ENCODE assay signal across 8 mouse cellular contexts in genomic region chr2:173342605-173343260, GRCm38 (mm10).
DNase-seq lines count a peak whose midpoint lies in the region; ATAC-seq and TF ChIP-seq lines count a peak whose summit lies in the region.

No protein-coding gene starts in this region.

- no peak overlapping the region for H3K4me2 ChIP-seq in hindbrain, postnatal 0 days (ENCODE audit: low read depth, low read length)
- H3K4me2 ChIP-seq in hindbrain, embryonic 12.5 days (replicated peaks) = no peak overlapping the region
- H3K4me2 ChIP-seq in heart, embryonic 13.5 days = no peak overlapping the region
- H3K4me2 ChIP-seq in neural tube, embryonic 12.5 days (replicated peaks) = peak overlapping the region; percentile 18; the same call in 1 of the 2 replicates

- TF ChIP-seq CTCF in hindbrain, postnatal 0 days (IDR thresholded peaks at IDR 0.05; ENCODE audit: low read depth) = no peak

- no peak overlapping the region for H3K4me3 ChIP-seq in hindbrain, postnatal 0 days (ENCODE audit: low read length)
- no peak overlapping the region for H3K4me3 ChIP-seq in hindbrain, embryonic 12.5 days
- H3K4me3 ChIP-seq in heart, embryonic 13.5 days = no peak overlapping the region
- no peak overlapping the region for H3K4me3 ChIP-seq in neural tube, embryonic 12.5 days

- H3K9ac ChIP-seq in hindbrain, postnatal 0 days (replicated peaks; ENCODE audit: low read length) = no peak overlapping the region
- no peak overlapping the region for H3K9ac ChIP-seq in hindbrain, embryonic 12.5 days
- peak overlapping the region; percentile 42 for H3K9ac ChIP-seq in heart, embryonic 13.5 days
- no peak overlapping the region for H3K9ac ChIP-seq in neural tube, embryonic 12.5 days

- H3K27ac ChIP-seq in hindbrain, postnatal 0 days = no peak overlapping the region
- no peak overlapping the region for H3K27ac ChIP-seq in hindbrain, embryonic 12.5 days
- peak overlapping the region; percentile 13; the same call in 1 of the 2 replicates for H3K27ac ChIP-seq in heart, embryonic 13.5 days (replicated peaks)
- H3K27ac ChIP-seq in neural tube, embryonic 12.5 days = no peak overlapping the region

- 28% methylated on average over 16 of the region's 16 CpGs for WGBS in hindbrain, postnatal 0 days
- WGBS in hindbrain, embryonic 12.5 days = 47% methylated on average over 16 of the region's 16 CpGs
- 47% methylated on average over 16 of the region's 16 CpGs for WGBS in heart, embryonic 13.5 days
- 43% methylated on average over 16 of the region's 16 CpGs for WGBS in neural tube, embryonic 12.5 days

- peak; percentile 51 for DNase-seq in hindbrain, postnatal 0 days (ENCODE audit: low spot score)
- DNase-seq in retina, postnatal 1 day = peak; percentile 38
- no peak for DNase-seq in retina, embryonic 14.5 days (ENCODE audit: low spot score)
- DNase-seq in ovary, postnatal 36 days (ENCODE audit: low spot score) = no peak

- peak; percentile 27; the same call in 1 of the 2 replicates for ATAC-seq in hindbrain, postnatal 0 days
- ATAC-seq in hindbrain, embryonic 12.5 days (ENCODE audit: low FRiP score) = no peak
- no peak for ATAC-seq in heart, embryonic 13.5 days (ENCODE audit: extremely low read depth, insufficient number of reproducible peaks, low FRiP score, low TSS enrichment)
- no peak for ATAC-seq in neural tube, embryonic 12.5 days (ENCODE audit: low FRiP score, low read depth)
- no peak for ATAC-seq in activated CD4-positive, CD25-positive, alpha-beta regulatory T cell, adult 4 months

- H3K4me1 ChIP-seq in hindbrain, postnatal 0 days (ENCODE audit: insufficient read depth, low read length) = peaks cover 22% of the 10 kb centered on the region
- peaks cover 51% of the 10 kb centered on the region for H3K4me1 ChIP-seq in hindbrain, embryonic 12.5 days
- H3K4me1 ChIP-seq in heart, embryonic 13.5 days = peaks cover 50% of the 10 kb centered on the region
- peaks cover 45% of the 10 kb centered on the region for H3K4me1 ChIP-seq in neural tube, embryonic 12.5 days

- H3K9me3 ChIP-seq in hindbrain, postnatal 0 days (ENCODE audit: low read length) = no peaks in the 10 kb centered on the region
- H3K9me3 ChIP-seq in hindbrain, embryonic 12.5 days (replicated peaks) = peaks cover 3% of the 10 kb centered on the region; the same call in 1 of the 2 replicates
- peaks cover 8% of the 10 kb centered on the region for H3K9me3 ChIP-seq in heart, embryonic 13.5 days
- peaks cover 8% of the 10 kb centered on the region; the same call in 1 of the 2 replicates for H3K9me3 ChIP-seq in neural tube, embryonic 12.5 days

- no peaks in the 10 kb centered on the region for H3K27me3 ChIP-seq in hindbrain, postnatal 0 days (ENCODE audit: insufficient read depth, low read length)
- peaks cover 3% of the 10 kb centered on the region for H3K27me3 ChIP-seq in hindbrain, embryonic 12.5 days
- peaks cover 9% of the 10 kb centered on the region for H3K27me3 ChIP-seq in heart, embryonic 13.5 days (replicated peaks)
- 0 out of 2 replicates have a peak, but pooled peaks cover 3% of the 10 kb centered on the region for H3K27me3 ChIP-seq in neural tube, embryonic 12.5 days (replicated peaks)

- H3K36me3 ChIP-seq in hindbrain, postnatal 0 days (ENCODE audit: insufficient read depth, low read length) = no peaks in the 10 kb centered on the region
- H3K36me3 ChIP-seq in hindbrain, embryonic 12.5 days = no peaks in the 10 kb centered on the region
- no peaks in the 10 kb centered on the region for H3K36me3 ChIP-seq in heart, embryonic 13.5 days
- no peaks in the 10 kb centered on the region for H3K36me3 ChIP-seq in neural tube, embryonic 12.5 days

Comparison
In these comparisons a context has a peak if more than half of its experiments do, and no peak if none do; other contexts are left out.
1. DNase-seq: peak in hindbrain, postnatal 0 days (single experiment) and retina, postnatal 1 day (single experiment); none in retina, embryonic 14.5 days (single experiment) and ovary, postnatal 36 days (single experiment).